Mouse (Mus musculus) midbrain, embryonic 16.5 days (tissue): ENCODE measurements around the gene Dock11. TPM values are rescaled to one million over a fixed set of nuclear protein-coding genes. Genes with fewer than 3 reads are reported as not detected.

Experiments
- ATAC-seq: fragments of 200-750 bp; cut with Nextera tagmentation; 2 replicates; pipeline ENCODE4 v1.8.0; 2017; ENCODE audit warnings: moderate TSS enrichment
- H3K27ac ChIP-seq: fragments of 300-500 bp; sonication (generic); 2 replicates; pipeline ENCODE4 v1.5.1; 2014; ENCODE audit warnings: mild to moderate bottlenecking, low read length, mixed read lengths
- H3K27me3 ChIP-seq: fragments of 300-500 bp; sonication (generic); 2 replicates; pipeline ENCODE4 v1.6.1; 2014; ENCODE audit warnings: low read depth, low read length, mixed read lengths; ENCODE audit not compliant: control insufficient read depth, insufficient read depth
- H3K36me3 ChIP-seq: fragments of 300-500 bp; sonication (generic); 2 replicates; pipeline ENCODE4 v1.6.1; 2014; ENCODE audit warnings: mild to moderate bottlenecking, low read length, moderate library complexity, mixed read lengths; ENCODE audit not compliant: control insufficient read depth, insufficient read depth
- H3K4me1 ChIP-seq: fragments of 300-500 bp; sonication (generic); 2 replicates; pipeline ENCODE4 v1.6.1; 2014; ENCODE audit warnings: mild to moderate bottlenecking, low read length, mixed read lengths; ENCODE audit not compliant: control insufficient read depth, insufficient read depth
- H3K4me2 ChIP-seq: fragments of 300-500 bp; sonication (generic); 2 replicates; pipeline ENCODE4 v1.6.1; 2014; ENCODE audit warnings: mild to moderate bottlenecking, low read length, mixed read lengths
- H3K4me3 ChIP-seq: fragments of 300-500 bp; sonication (generic); 2 replicates; pipeline ENCODE4 v1.5.1; 2014; ENCODE audit warnings: low read depth, mild to moderate bottlenecking, low read length, moderate library complexity, mixed read lengths
- H3K9ac ChIP-seq: fragments of 300-500 bp; sonication (generic); 2 replicates; pipeline ENCODE4 v1.6.1; 2014; ENCODE audit warnings: low read depth, low read length, mixed read lengths
- H3K9me3 ChIP-seq: fragments of 300-500 bp; sonication (generic); replicated peaks from 2 replicates; pipeline ENCODE4 v1.6.1; 2014; ENCODE audit warnings: mild to moderate bottlenecking, low read length, mixed read lengths; ENCODE audit not compliant: control insufficient read depth, poor library complexity, severe bottlenecking
- WGBS: fragments of 180-500 bp; shearing (Covaris S2); extraction: QIAGEN DNeasy Blood & Tissue Kit; methylation state at CpG from one replicate; pipeline ENCODE4 v1.1.7; 2014; 5-methylcytosine and 5-hydroxymethylcytosine counted together
- polyA plus RNA-seq: library from polyadenylated mRNA; unstranded; fragments of >200 nt; fragmentation: Nextera tagmentation; extraction: Ambion mirVana; gene quantifications from 2 replicates; pipeline ENCODE4 v1.2.1, GENCODE M21; 2015

Dock11 gene
- polyA plus RNA-seq, 1 experiment from 2014 or later, result 12.7 TPM

DNA sequence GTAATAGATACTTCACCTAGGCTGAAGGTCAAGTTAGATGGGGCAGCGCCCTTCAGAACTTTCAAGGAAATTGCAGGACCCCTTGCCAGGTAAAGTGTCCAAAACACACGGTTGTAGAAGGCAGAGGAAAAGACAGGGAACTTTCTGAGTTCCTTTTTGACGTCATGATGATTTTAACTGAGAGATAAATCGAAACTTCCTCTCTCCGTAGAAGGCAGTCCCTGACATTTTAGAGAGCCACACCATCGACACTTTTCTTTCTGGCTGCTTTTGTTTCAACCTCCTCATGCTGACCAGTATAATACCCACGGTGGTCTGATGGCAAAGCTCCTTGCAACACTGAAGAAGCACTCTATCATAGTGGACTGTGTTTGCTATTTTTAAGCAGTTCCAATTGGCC lies 15.7 kb downstream of the Dock11 start:
- H3K9me3 ChIP-seq, result no peaks in the 10 kb centered on the region
- WGBS, result 79% methylated on average over 7 of the region's 7 CpGs

DNA sequence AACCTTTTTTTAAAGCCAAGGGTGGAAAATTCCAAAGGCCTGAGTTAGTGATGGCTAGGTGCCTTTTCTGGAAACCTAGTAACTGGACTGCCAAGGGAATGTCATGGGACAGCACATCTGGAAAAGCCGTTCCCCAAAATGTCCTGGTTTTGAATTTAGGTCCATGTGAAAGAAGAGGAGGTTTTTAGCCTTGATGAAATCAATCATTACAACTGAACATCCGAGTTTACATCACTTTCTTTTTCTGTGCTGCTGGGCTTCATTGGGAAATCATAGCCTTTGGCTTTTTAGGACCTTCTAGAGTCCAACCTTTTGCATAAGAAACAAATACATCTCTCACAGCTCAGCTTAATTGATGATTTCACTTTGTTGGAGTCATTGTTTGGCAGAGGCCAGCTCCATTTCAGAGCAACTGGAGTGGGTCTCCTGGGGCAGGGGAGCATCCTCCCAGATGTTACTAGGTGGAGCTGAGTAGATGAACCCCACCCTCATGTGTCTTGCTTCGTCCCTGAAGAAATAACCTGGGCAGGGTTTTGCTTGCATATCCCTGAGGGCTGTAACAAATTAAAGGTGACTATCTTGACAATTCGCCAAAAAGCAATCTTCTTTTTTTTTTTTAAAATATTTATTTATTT lies 18.2 kb downstream of the Dock11 start:
- Histone ChIP-seq H3K4me1 (no peaks in the 10 kb centered on the region), H3K4me2 (no peak overlapping the region), H3K4me3 (no peak overlapping the region), H3K9me3 (no peaks in the 10 kb centered on the region), H3K27ac (no peak overlapping the region), H3K36me3 (no peaks in the 10 kb centered on the region), H3K27me3 (no peaks in the 10 kb centered on the region), H3K9ac (no peak overlapping the region)
- 83% methylated on average over 4 of the region's 4 CpGs for WGBS
- no peak for ATAC-seq

More for the DNA sequence above, 15.7 kb downstream of the Dock11 start:
- no peak overlapping the region for H3K4me2 ChIP-seq
- H3K36me3 ChIP-seq, result no peaks in the 10 kb centered on the region
- no peak overlapping the region for H3K27ac ChIP-seq
- ATAC-seq, result no peak
- no peaks in the 10 kb centered on the region for H3K4me1 ChIP-seq
- no peak overlapping the region for H3K4me3 ChIP-seq
- no peak overlapping the region for H3K9ac ChIP-seq
- H3K27me3 ChIP-seq, result no peaks in the 10 kb centered on the region

DNA sequence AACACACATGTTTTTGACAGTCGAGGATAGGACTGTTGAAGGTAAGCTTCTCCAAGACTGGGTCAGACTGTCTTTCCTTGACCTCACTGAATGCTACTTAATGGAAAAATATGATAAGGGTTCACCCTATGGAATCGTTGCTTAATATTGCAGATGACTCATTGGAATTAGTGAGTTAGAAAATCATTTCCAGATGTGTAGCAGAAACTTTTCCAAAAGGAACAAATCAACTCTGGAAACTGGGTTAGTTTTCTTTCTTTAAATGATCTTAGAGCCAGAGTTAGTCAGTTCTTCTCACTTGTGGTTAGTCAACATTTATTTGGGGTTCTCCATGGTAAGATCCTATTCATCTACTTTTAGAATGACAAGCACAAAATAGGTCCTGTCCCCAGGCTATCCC lies 30.9 kb downstream of the Dock11 start:
- Histone ChIP-seq H3K9me3 (no peaks in the 10 kb centered on the region), H3K36me3 (no peaks in the 10 kb centered on the region), H3K27me3 (no peaks in the 10 kb centered on the region), H3K4me3 (no peak overlapping the region), H3K4me2 (no peak overlapping the region), H3K4me1 (no peaks in the 10 kb centered on the region), H3K9ac (no peak overlapping the region), H3K27ac (no peak overlapping the region)
- WGBS, result 87% methylated on average over 2 of the region's 2 CpGs
- no peak for ATAC-seq

DNA sequence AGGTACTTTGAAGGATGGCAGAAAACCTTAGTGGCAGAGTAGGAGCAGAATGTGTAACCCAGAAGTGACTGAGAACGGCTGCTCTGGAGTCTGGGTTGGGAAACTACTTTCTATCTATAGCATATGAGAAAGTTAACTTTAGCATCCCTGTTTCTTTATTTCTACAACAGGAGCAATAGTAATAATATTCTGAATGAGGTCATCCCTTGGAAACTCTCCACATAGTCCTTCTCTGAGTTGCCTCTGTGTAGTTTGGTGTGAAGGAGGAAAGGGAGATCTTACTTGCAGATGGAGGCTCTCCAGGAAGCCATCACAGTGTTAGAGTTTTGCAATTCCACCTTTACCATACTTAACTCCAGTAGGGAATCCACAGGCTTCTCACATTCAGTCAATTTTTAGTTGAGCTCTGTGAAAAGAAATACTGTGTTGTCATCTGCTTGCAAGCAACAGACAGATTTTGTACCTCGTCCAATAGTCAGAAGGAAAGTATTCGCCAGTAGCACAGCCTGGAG lies 31.5 kb downstream of the Dock11 start:
- ATAC-seq, result no peak
- Histone ChIP-seq H3K4me1 (no peaks in the 10 kb centered on the region), H3K4me3 (no peak overlapping the region), H3K9me3 (no peaks in the 10 kb centered on the region), H3K27me3 (no peaks in the 10 kb centered on the region), H3K27ac (no peak overlapping the region), H3K36me3 (no peaks in the 10 kb centered on the region), H3K9ac (no peak overlapping the region), H3K4me2 (no peak overlapping the region)
- WGBS, result 86% methylated on average over 3 of the region's 3 CpGs

DNA sequence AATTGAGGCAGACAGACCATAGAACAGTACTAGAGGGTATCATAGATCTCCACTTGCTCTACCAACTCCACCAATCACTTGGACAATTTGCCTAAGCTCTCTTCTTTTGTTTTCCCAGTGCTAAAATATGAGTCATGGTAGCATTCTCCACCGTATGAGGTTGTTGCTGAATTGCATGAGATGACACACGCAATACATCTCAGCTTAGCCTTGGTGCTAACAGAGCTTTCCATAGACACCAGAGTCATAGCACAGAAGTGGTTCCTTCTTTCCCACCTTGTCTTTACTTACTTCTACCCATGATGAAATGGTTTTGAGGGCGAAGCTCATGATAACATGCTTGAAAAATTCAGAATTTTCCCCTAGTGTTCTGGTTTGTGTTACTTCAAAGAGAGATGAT lies 33.3 kb downstream of the Dock11 start:
- no peak overlapping the region for H3K27ac ChIP-seq
- H3K4me2 ChIP-seq, result no peak overlapping the region
- no peak overlapping the region for H3K4me3 ChIP-seq
- no peaks in the 10 kb centered on the region for H3K36me3 ChIP-seq
- H3K27me3 ChIP-seq, result no peaks in the 10 kb centered on the region
- no peak overlapping the region for H3K9ac ChIP-seq
- H3K9me3 ChIP-seq, result no peaks in the 10 kb centered on the region
- H3K4me1 ChIP-seq, result no peaks in the 10 kb centered on the region
- ATAC-seq, result no peak
- 93% methylated on average over 3 of the region's 3 CpGs for WGBS

DNA sequence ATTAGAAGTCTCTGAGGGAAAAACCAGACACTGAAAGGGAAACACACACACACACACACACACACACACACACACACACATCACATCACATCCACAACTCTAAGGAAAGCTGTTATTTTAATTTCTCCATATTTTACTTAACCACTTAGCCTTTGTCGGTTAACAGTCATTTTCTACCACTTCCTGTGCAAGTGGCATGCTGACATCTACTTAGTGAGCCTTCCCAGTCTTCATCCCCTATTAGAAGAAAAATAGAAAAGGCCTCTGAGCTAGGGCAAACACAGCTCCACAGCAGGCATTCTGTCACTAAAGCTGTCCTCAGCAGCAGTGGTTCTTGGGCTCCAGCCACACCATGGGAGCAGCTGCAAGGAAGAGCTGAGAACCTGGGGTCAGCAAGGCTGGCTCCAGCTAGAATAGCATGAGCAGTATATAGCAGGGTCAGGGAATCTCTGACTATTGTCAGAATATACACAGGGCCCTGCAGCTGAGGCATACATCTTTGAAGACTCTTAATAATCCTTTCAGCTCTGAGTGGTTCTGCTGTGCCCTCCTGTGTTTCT lies 36.2 kb downstream of the Dock11 start:
- no peak for ATAC-seq
- H3K9me3 ChIP-seq, result no peaks in the 10 kb centered on the region
- H3K27me3 ChIP-seq, result no peaks in the 10 kb centered on the region
- no peak overlapping the region for H3K4me3 ChIP-seq
- H3K36me3 ChIP-seq, result no peaks in the 10 kb centered on the region
- H3K9ac ChIP-seq, result no peak overlapping the region
- no peak overlapping the region for H3K4me2 ChIP-seq
- no peak overlapping the region for H3K27ac ChIP-seq
- 67% methylated on average over 1 of the region's 1 CpGs for WGBS
- no peaks in the 10 kb centered on the region for H3K4me1 ChIP-seq

DNA sequence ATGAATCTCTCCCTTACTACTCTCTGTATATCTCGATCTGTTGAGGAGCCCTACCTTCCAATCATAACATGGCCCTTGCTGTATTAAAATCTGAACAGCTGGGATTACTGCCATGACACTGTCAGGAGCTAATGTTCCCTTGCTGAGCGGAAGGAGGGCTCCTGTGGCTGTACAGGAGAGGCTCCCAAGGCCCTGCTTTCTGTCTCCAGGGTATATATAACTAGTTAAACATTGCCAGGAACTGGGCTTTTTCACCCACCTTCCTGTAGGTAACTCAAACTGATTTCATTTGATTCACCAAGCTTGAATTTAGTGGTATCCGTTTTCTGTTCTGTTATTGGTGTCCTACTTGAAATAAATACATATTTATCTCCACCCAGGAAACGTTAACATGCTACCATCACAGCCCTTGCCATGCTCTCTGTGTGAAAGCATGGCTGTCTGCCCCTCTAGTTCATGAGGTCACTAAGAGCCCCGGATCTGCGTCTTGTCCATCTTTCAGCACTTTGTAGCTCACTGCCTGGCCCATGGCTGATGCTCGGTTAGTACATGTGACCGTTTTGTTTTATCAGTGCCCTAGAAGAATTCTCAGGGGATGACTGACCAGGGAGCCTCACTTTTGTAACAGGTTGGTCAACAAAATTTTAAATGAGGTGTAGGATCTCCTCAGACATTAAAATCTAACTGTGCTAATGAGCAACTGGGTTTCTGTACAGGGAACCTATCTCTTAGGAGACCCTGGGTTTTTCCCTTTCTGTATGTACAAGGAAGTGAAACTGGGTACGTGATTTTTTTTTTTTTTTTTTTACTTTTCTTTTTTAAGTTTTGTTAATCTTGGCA lies 41.7 kb downstream of the Dock11 start:
- Histone ChIP-seq H3K27ac (no peak overlapping the region), H3K9ac (no peak overlapping the region), H3K4me3 (no peak overlapping the region), H3K9me3 (no peaks in the 10 kb centered on the region), H3K36me3 (no peaks in the 10 kb centered on the region), H3K27me3 (no peaks in the 10 kb centered on the region), H3K4me1 (no peaks in the 10 kb centered on the region), H3K4me2 (no peak overlapping the region)
- WGBS, result 90% methylated on average over 9 of the region's 9 CpGs
- no peak for ATAC-seq

DNA sequence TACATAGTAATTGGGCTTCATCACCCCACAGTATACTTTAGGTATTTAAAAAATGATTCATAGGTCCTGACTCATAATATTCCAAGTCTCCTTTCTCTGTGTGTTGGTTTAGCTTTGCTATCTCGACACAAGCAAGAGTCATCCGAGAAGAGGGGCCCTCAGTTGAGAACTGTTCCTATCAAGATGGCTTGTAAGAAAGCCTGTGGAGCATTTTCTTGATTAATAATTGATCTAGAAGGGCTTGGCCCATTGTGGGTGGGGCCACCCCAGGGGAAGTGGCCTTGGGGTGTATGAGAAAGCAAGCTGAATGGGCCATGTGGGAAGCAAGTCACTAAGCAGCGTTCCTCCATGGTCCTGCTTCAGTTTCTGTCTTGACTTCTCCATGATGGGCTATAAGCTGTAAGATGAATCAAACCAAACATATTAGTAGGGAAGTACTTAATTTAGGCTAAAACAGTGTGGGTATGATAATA lies 42.3 kb downstream of the Dock11 start:
- Histone ChIP-seq H3K9me3 (no peaks in the 10 kb centered on the region), H3K36me3 (no peaks in the 10 kb centered on the region), H3K27ac (no peak overlapping the region), H3K27me3 (no peaks in the 10 kb centered on the region), H3K9ac (no peak overlapping the region), H3K4me2 (no peak overlapping the region), H3K4me3 (no peak overlapping the region), H3K4me1 (no peaks in the 10 kb centered on the region)
- WGBS, result 79% methylated on average over 3 of the region's 3 CpGs
- ATAC-seq, result no peak

DNA sequence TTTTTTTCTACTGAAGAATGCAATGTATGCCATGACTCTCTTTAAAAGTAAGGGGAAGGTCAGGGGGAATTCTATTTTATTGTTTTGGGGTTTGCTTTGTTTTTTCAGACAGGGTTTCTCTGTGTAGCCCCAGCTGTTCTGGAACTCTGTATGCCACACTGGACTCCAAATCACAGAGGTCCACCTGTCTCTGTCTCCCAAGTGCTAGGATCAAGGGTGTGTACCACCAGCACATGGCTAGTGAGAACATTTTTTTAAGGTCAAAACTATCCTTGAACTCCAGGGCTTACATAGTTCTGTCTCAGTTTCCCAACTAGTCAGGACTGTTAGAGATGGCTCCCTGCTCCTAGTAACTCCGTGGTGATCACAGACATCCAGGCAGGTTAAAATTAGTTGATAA lies 43.3 kb downstream of the Dock11 start:
- ATAC-seq, result no peak
- H3K9ac ChIP-seq, result no peak overlapping the region
- no peaks in the 10 kb centered on the region for H3K9me3 ChIP-seq
- no peaks in the 10 kb centered on the region for H3K27me3 ChIP-seq
- no peak overlapping the region for H3K4me2 ChIP-seq
- WGBS, result 57% methylated on average over 1 of the region's 1 CpGs
- no peaks in the 10 kb centered on the region for H3K4me1 ChIP-seq
- H3K27ac ChIP-seq, result no peak overlapping the region
- H3K4me3 ChIP-seq, result no peak overlapping the region
- no peaks in the 10 kb centered on the region for H3K36me3 ChIP-seq
